Mouse (Mus musculus) brain, adult 2 months (tissue): ENCODE measurements around the gene Olfr1076.
A peak's percentile ranks its signal among the peaks of the same experiment; 100 is the strongest.
"Not testable (repeated sequence)": the region's sequence is repeated elsewhere in the genome, so short reads cannot be mapped to it uniquely, and the experiment has no call there.

Source experiments
- DNase-seq: peaks from one replicate; pipeline ENCODE4 v3.0.0; 2011; ENCODE audit warnings: low read depth, low spot score

Gene Olfr1076

GRCm38 (mm10) chr2:86508161-86508560 is at the start of gene Olfr1076:
Gene Olfr1076 (plus strand): TSS chr2:86508461.
- DNase-seq: no peak

GRCm38 (mm10) chr2:86460434-86460833 is 47.8 kb upstream of the Olfr1076 start:
- no peak for DNase-seq

- DNase-seq: peak; percentile 7
Observed at GRCm38 (mm10) chr2:86464442-86465109, 43.7 kb upstream of the Olfr1076 start.

- DNase-seq: no peak
Observed at GRCm38 (mm10) chr2:86487286-86487685, 21.0 kb upstream of the Olfr1076 start, which contains the start of gene Olfr228. Gene Olfr228 (minus strand): TSS chr2:86487386.

GRCm38 (mm10) chr2:86530991-86531390 is 22.7 kb downstream of the Olfr1076 start:
- DNase-seq: peak; percentile 27

GRCm38 (mm10) chr2:86542380-86542779 is 34.1 kb downstream of the Olfr1076 start, which contains the start of gene Olfr1079:
Gene Olfr1079 (minus strand): TSS chr2:86542480.
- DNase-seq: no peak

GRCm38 (mm10) chr2:86558135-86558534 is 49.9 kb downstream of the Olfr1076 start, which contains the start of gene Olfr1080:
Gene Olfr1080 (minus strand): TSS chr2:86558235.
- not testable (repeated sequence) for DNase-seq
